Mouse (Mus musculus) MEL (cell line): Measurements from ENCODE around the gene Dap. TPM values are rescaled to one million over a fixed set of nuclear protein-coding genes. Genes with fewer than 3 reads are reported as not detected.

ENCODE experiments used
- DNase-seq: peaks from one replicate; pipeline ENCODE4 v3.0.0; 2011; ENCODE audit warnings: low read depth, low spot score
- H3K27ac ChIP-seq: 2 replicates; pipeline ENCODE4 v1.5.1; 2012; ENCODE audit warnings: low read depth, mild to moderate bottlenecking, control low read depth, low read length, moderate library complexity; ENCODE audit not compliant: control insufficient read depth
- H3K27me3 ChIP-seq, 2 experiments: fragments of 150-350 bp in 1 of 2; sonication (generic) in 1 of 2; 2 replicates each; pipeline ENCODE4 v1.6.1; 2012; ENCODE audit warnings: low read length in 2 of 2, mild to moderate bottlenecking in 2 of 2, improper control_type of control experiment in 1 of 2, moderate library complexity in 1 of 2; ENCODE audit not compliant: insufficient read depth in 2 of 2, control insufficient read depth in 1 of 2
- H3K36me3 ChIP-seq, 2 experiments: 2 replicates each; pipeline ENCODE4 v1.6.1; 2012 to 2014; ENCODE audit warnings: low read length in 2 of 2, improper control_type of control experiment in 1 of 2, inconsistent platforms in 1 of 2, mild to moderate bottlenecking in 1 of 2; ENCODE audit not compliant: insufficient read depth in 2 of 2, control insufficient read depth in 1 of 2
- H3K4me1 ChIP-seq, 2 experiments: fragments of 150-350 bp in 1 of 2; sonication (generic) in 1 of 2; 2 replicates each; pipeline ENCODE4 v1.6.1; 2012; ENCODE audit warnings: low read length in 2 of 2, improper control_type of control experiment in 1 of 2, mild to moderate bottlenecking in 1 of 2; ENCODE audit not compliant: insufficient read depth in 2 of 2, control insufficient read depth in 1 of 2
- H3K4me3 ChIP-seq, 2 experiments: fragments of 150-350 bp in 1 of 2; sonication (generic) in 1 of 2; 2 replicates each; pipeline ENCODE4 v1.5.1; 2012; ENCODE audit warnings: low read depth in 2 of 2, low read length in 2 of 2, mild to moderate bottlenecking in 2 of 2, moderate library complexity in 2 of 2, control low read depth in 1 of 2, improper control_type of control experiment in 1 of 2; ENCODE audit not compliant: control insufficient read depth in 1 of 2, insufficient read depth in 1 of 2
- H3K79me2 ChIP-seq: 2 replicates; pipeline ENCODE4 v1.6.1; 2012; ENCODE audit warnings: mild to moderate bottlenecking, low read length, moderate library complexity; ENCODE audit not compliant: control insufficient read depth, poor library complexity, insufficient read depth
- H3K9ac ChIP-seq: 2 replicates; pipeline ENCODE4 v1.6.1; 2012; ENCODE audit warnings: low read depth, mild to moderate bottlenecking, control low read depth, low read length, moderate library complexity; ENCODE audit not compliant: control insufficient read depth, poor library complexity, severe bottlenecking
- H3K9me3 ChIP-seq: fragments of 150-350 bp; sonication (generic); replicated peaks from 2 replicates; pipeline ENCODE4 v1.6.1; 2012; ENCODE audit warnings: mild to moderate bottlenecking, low read length, improper control_type of control experiment, moderate library complexity; ENCODE audit not compliant: insufficient read depth
- BHLHE40 ChIP-seq: IDR thresholded peaks from 2 replicates; pipeline ENCODE4 v1.6.1; 2012; ENCODE audit warnings: low read depth, mild to moderate bottlenecking, inconsistent platforms, low read length, improper control_type of control experiment, borderline replicate concordance
- CHD2 ChIP-seq: IDR thresholded peaks from 2 replicates; pipeline ENCODE4 v1.6.1; 2011; ENCODE audit warnings: low read length, improper control_type of control experiment
- CTCF ChIP-seq, 3 experiments: IDR thresholded peaks in 2 of 3; conservative IDR thresholded peaks in 1 of 3; 2 replicates each; pipeline ENCODE4 v1.5.1; 2011 to 2012; ENCODE audit warnings: low read length in 3 of 3, low read depth in 2 of 3, mild to moderate bottlenecking in 2 of 3, improper control_type of control experiment in 1 of 3, inconsistent platforms in 1 of 3, mixed read lengths in 1 of 3, moderate library complexity in 1 of 3; ENCODE audit not compliant: control insufficient read depth in 1 of 3, insufficient read depth in 1 of 3, poor library complexity in 1 of 3, severe bottlenecking in 1 of 3
- E2F4 ChIP-seq: IDR thresholded peaks from 2 replicates; pipeline ENCODE4 v1.6.1; 2011; ENCODE audit warnings: low read depth, low read length, improper control_type of control experiment, borderline replicate concordance
- ELF1 ChIP-seq: IDR thresholded peaks from 2 replicates; pipeline ENCODE4 v1.6.1; 2014; ENCODE audit warnings: low read depth, mild to moderate bottlenecking, inconsistent platforms, low read length, improper control_type of control experiment, moderate library complexity
- EP300 ChIP-seq, 2 experiments: IDR thresholded peaks; 2 replicates each; pipeline ENCODE4 v1.6.1; 2011; ENCODE audit warnings: improper control_type of control experiment in 2 of 2, low read length in 2 of 2, low read depth in 1 of 2, mild to moderate bottlenecking in 1 of 2
- GABPA ChIP-seq: IDR thresholded peaks from 2 replicates; pipeline ENCODE4 v1.6.1; 2012; ENCODE audit warnings: low read depth, mild to moderate bottlenecking, inconsistent platforms, low read length, improper control_type of control experiment, moderate library complexity
- HCFC1 ChIP-seq: IDR thresholded peaks from 2 replicates; pipeline ENCODE4 v1.6.1; 2012; ENCODE audit warnings: low read depth, mild to moderate bottlenecking, inconsistent platforms, low read length, improper control_type of control experiment, moderate library complexity
- JUND ChIP-seq: IDR thresholded peaks from 2 replicates; pipeline ENCODE4 v1.6.1; 2011; ENCODE audit warnings: low read depth, mild to moderate bottlenecking, improper control_type of control experiment, low read length
- MAFK ChIP-seq: IDR thresholded peaks from 2 replicates; pipeline ENCODE4 v1.6.1; 2011; ENCODE audit warnings: low read depth, mild to moderate bottlenecking, low read length, improper control_type of control experiment, borderline replicate concordance
- MEF2A ChIP-seq: IDR thresholded peaks from 2 replicates; pipeline ENCODE4 v1.6.1; 2014; ENCODE audit warnings: low read depth, mild to moderate bottlenecking, inconsistent platforms, low read length, improper control_type of control experiment; ENCODE audit not compliant: poor library complexity, insufficient replicate concordance, severe bottlenecking; ENCODE audit errors: extremely low read depth
- MXI1 ChIP-seq: IDR thresholded peaks from 2 replicates; pipeline ENCODE4 v1.6.1; 2011; ENCODE audit warnings: mild to moderate bottlenecking, low read depth, low read length, improper control_type of control experiment
- MYB ChIP-seq: IDR thresholded peaks from 2 replicates; pipeline ENCODE4 v1.6.1; 2011; ENCODE audit warnings: mild to moderate bottlenecking, low read depth, low read length, improper control_type of control experiment
- MYC ChIP-seq: IDR thresholded peaks from 2 replicates; pipeline ENCODE4 v1.6.1; 2011; ENCODE audit warnings: low read depth, mild to moderate bottlenecking, low read length, improper control_type of control experiment, moderate library complexity
- NRF1 ChIP-seq: IDR thresholded peaks from 2 replicates; pipeline ENCODE4 v1.6.1; 2014; ENCODE audit warnings: low read depth, mild to moderate bottlenecking, inconsistent platforms, low read length, improper control_type of control experiment, moderate library complexity; ENCODE audit not compliant: poor library complexity, insufficient read depth, severe bottlenecking
- POLR2A ChIP-seq, 2 experiments: IDR thresholded peaks; 2 replicates each; pipeline ENCODE4 v1.6.1; 2011 to 2012; ENCODE audit warnings: low read length in 2 of 2, mild to moderate bottlenecking in 2 of 2, control low read depth in 1 of 2, improper control_type of control experiment in 1 of 2, low read depth in 1 of 2, moderate library complexity in 1 of 2; ENCODE audit not compliant: control insufficient read depth in 1 of 2, insufficient read depth in 1 of 2, poor library complexity in 1 of 2
- POLR2AphosphoS5 ChIP-seq: IDR thresholded peaks from 2 replicates; pipeline ENCODE4 v1.6.1; 2012; ENCODE audit warnings: low read depth, borderline replicate concordance, mild to moderate bottlenecking, inconsistent platforms, low read length, moderate library complexity, mixed read lengths
- RAD21 ChIP-seq: IDR thresholded peaks from 2 replicates; pipeline ENCODE4 v1.6.1; 2011; ENCODE audit warnings: mild to moderate bottlenecking, low read depth, low read length, improper control_type of control experiment
- SMC3 ChIP-seq: IDR thresholded peaks from 2 replicates; pipeline ENCODE4 v1.6.1; 2011; ENCODE audit warnings: low read depth, low read length, improper control_type of control experiment
- TAL1 ChIP-seq: IDR thresholded peaks from 2 replicates; pipeline ENCODE4 v1.6.1; 2012; ENCODE audit warnings: mild to moderate bottlenecking, inconsistent platforms, low read length, moderate library complexity, mixed read lengths
- TBP ChIP-seq: IDR thresholded peaks from 2 replicates; pipeline ENCODE4 v1.8.0; 2011; ENCODE audit warnings: low read depth, low read length, improper control_type of control experiment
- TCF12 ChIP-seq: IDR thresholded peaks from 2 replicates; pipeline ENCODE4 v1.6.1; 2014; ENCODE audit warnings: low read depth, mild to moderate bottlenecking, inconsistent platforms, low read length, improper control_type of control experiment, moderate library complexity
- USF1 ChIP-seq: IDR thresholded peaks from 2 replicates; pipeline ENCODE4 v1.6.1; 2014; ENCODE audit warnings: low read depth, mild to moderate bottlenecking, inconsistent platforms, low read length, improper control_type of control experiment, moderate library complexity
- ZC3H11A ChIP-seq: IDR thresholded peaks from 2 replicates; pipeline ENCODE4 v1.6.1; 2012; ENCODE audit warnings: low read depth, mild to moderate bottlenecking, inconsistent platforms, low read length, improper control_type of control experiment
- ZKSCAN1 ChIP-seq: IDR thresholded peaks from 2 replicates; pipeline ENCODE4 v1.6.1; 2012; ENCODE audit warnings: low read depth, mild to moderate bottlenecking, inconsistent platforms, low read length, improper control_type of control experiment, moderate library complexity
- ZMIZ1 ChIP-seq: IDR thresholded peaks from 2 replicates; pipeline ENCODE4 v1.6.1; 2012; ENCODE audit warnings: low read depth, mild to moderate bottlenecking, inconsistent platforms, low read length, improper control_type of control experiment, moderate library complexity
- ZNF384 ChIP-seq: IDR thresholded peaks from 2 replicates; pipeline ENCODE4 v1.6.1; 2012; ENCODE audit warnings: low read depth, mild to moderate bottlenecking, inconsistent platforms, low read length, improper control_type of control experiment
- polyA plus RNA-seq, 2 experiments: library from polyadenylated mRNA; stranded (reverse) in 1 of 2; unstranded in 1 of 2; fragments of >175 nt in 1 of 2; fragments of >200 nt in 1 of 2; gene quantifications; 2 replicates each; pipeline versions ENCODE4 v1.2.1 to v1.2.4; 2012; ENCODE audit warnings: low replicate concordance in 2 of 2, low read depth in 1 of 2; ENCODE audit not compliant: insufficient read length in 2 of 2, insufficient read depth in 1 of 2, missing spikeins in 1 of 2
- total RNA-seq: library from RNA; depleted of rRNA; stranded (reverse); fragments of 300-350 nt; gene quantifications from 2 replicates; pipeline ENCODE4 v1.2.3, GENCODE M21; 2012

The Dap gene
- total and polyA plus RNA-seq, 3 experiments: 17.8 to 72.6 TPM; not detected in 1

DNA sequence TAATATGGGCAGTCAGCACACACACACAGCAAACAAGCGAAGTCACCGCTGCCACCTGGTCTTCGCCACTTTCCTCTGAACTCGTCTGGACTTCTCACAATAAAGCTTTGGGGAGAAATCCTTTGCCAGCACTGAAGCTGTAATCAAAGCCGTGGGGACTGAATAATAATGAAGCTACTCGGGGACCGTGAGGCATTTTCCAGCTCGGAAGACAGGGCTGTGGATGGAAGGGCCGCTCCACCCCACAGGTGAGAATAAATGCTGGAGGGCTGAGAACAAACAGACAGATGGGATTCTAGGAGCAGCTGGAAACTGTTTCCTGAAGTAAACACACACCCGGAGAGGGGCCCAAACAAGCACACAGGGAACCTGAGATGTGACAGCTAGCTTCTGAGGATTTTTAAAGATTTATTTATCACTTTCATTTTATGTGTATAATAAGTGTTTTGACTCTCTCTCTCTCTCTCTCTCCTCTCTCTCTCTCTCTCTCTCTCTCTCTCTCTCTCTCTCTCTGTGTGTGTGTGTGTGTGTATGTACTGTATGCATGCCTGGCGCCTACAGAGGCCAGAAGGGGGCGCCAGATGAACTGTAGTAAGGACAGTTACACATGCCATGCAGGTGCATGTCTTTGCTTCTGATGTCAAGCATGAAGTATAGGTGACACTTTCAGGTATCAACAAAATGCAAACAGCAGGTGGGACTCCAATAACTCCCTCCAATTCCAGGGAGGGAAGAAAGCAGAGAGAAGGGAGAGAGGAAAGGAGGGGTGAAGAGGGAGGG lies 96.7 kb downstream of the Dap start:
- Histone ChIP-seq H3K27me3 (no peaks in the 10 kb centered on the region), H3K9ac (no peak overlapping the region), H3K9me3 (no peaks in the 10 kb centered on the region), H3K4me3 (no peak overlapping the region), H3K79me2 (no peaks in the 10 kb centered on the region), H3K36me3 (no peaks in the 10 kb centered on the region), H3K4me1 (no peaks in the 10 kb centered on the region), H3K27ac (no peak overlapping the region)
- TF ChIP-seq RAD21 (peak; percentile 26), SMC3 (peak; percentile 39), TAL1 (no peak), CTCF (IDR thresholded peaks at IDR 0.05 in 2 of 3, conservative IDR thresholded peaks at IDR 0.05 in 1 of 3; ENCODE audit: control insufficient read depth in 1 of 3, insufficient read depth in 1 of 3, low read depth in 2 of 3, low read length in 3 of 3, poor library complexity in 1 of 3, severe bottlenecking in 1 of 3) (peak; percentile 19 to 58 (median 43); a peak in 4 of 6 replicates)
- DNase-seq: peak; percentile 40

DNA sequence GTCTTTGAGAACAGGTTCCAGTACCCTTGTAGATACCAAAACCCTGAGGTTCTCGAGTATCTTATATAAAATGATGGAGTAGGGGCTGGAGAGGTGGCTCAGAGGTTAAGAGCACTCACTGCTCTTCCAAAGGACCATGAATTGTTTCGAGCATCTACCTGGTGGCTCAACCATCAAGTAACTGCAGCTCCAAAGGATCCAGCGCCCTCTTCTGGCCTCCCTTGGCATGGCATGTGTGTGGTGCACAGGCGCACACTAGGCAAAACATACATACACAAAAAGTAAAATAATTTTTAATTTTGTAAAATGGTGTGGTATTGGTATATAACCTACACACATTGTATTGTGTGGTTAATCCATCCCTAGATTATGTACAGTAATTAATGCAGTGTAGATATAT lies 99.6 kb downstream of the Dap start:
- no peaks in the 10 kb centered on the region for H3K79me2 ChIP-seq
- no peaks in the 10 kb centered on the region for H3K9me3 ChIP-seq
- H3K27me3 ChIP-seq: no peaks in the 10 kb centered on the region
- DNase-seq: peak; percentile 48
- H3K9ac ChIP-seq: no peak overlapping the region
- no peaks in the 10 kb centered on the region for H3K4me1 ChIP-seq
- no peak overlapping the region for H3K4me3 ChIP-seq
- no peak overlapping the region for H3K27ac ChIP-seq
- TF ChIP-seq CHD2: no peak
- TF ChIP-seq POLR2AphosphoS5: no peak
- TF ChIP-seq RAD21: peak; percentile 35
- no peak for TF ChIP-seq TAL1
- no peak for TF ChIP-seq ZC3H11A
- TF ChIP-seq E2F4: no peak
- TF ChIP-seq NRF1: no peak
- no peak for TF ChIP-seq GABPA
- TF ChIP-seq BHLHE40: no peak
- no peak for TF ChIP-seq MYC
- no peak for TF ChIP-seq MEF2A
- no peak for TF ChIP-seq MAFK
- no peak for TF ChIP-seq HCFC1
- TF ChIP-seq ZNF384: no peak
- TF ChIP-seq ELF1: no peak
- TF ChIP-seq ZKSCAN1: 0 out of 2 replicates have a peak, but pooled peaks have one; percentile 42
- no peak for TF ChIP-seq TCF12
- no peak for TF ChIP-seq USF1
- no peak for TF ChIP-seq ZMIZ1
- TF ChIP-seq CTCF (IDR thresholded peaks at IDR 0.05 in 2 of 3, conservative IDR thresholded peaks at IDR 0.05 in 1 of 3; ENCODE audit: control insufficient read depth in 1 of 3, insufficient read depth in 1 of 3, low read depth in 2 of 3, low read length in 3 of 3, poor library complexity in 1 of 3, severe bottlenecking in 1 of 3): peak; percentile 61 to 78 (median 73)
- TF ChIP-seq POLR2A (IDR thresholded peaks at IDR 0.05; ENCODE audit: control insufficient read depth in 1 of 2, insufficient read depth in 1 of 2, low read depth in 1 of 2, low read length in 2 of 2, poor library complexity in 1 of 2): no peak
- no peak for TF ChIP-seq TBP
- no peak for TF ChIP-seq EP300 (IDR thresholded peaks at IDR 0.05; ENCODE audit: low read depth in 1 of 2, low read length in 2 of 2)
- peak; percentile 47 for TF ChIP-seq SMC3
- no peak for TF ChIP-seq MYB
- no peak for TF ChIP-seq JUND
- no peak for TF ChIP-seq MXI1
- peaks cover 0 to 3% of the 10 kb centered on the region in 2 experiments; a peak in 1 of 4 replicates for H3K36me3 ChIP-seq
